Mouse (Mus musculus) urinary bladder, postnatal 14 days (tissue): ENCODE measurements around the gene Rad9a.

Experiments
- DNase-seq: peaks from one replicate; pipeline ENCODE4 v3.0.0; 2021; ENCODE audit warnings: low spot score

The Rad9a gene

GRCm38 (mm10) chr19:4163543-4163887 lies 37.9 kb downstream of the Rad9a start:
- DNase-seq: no peak

DNA sequence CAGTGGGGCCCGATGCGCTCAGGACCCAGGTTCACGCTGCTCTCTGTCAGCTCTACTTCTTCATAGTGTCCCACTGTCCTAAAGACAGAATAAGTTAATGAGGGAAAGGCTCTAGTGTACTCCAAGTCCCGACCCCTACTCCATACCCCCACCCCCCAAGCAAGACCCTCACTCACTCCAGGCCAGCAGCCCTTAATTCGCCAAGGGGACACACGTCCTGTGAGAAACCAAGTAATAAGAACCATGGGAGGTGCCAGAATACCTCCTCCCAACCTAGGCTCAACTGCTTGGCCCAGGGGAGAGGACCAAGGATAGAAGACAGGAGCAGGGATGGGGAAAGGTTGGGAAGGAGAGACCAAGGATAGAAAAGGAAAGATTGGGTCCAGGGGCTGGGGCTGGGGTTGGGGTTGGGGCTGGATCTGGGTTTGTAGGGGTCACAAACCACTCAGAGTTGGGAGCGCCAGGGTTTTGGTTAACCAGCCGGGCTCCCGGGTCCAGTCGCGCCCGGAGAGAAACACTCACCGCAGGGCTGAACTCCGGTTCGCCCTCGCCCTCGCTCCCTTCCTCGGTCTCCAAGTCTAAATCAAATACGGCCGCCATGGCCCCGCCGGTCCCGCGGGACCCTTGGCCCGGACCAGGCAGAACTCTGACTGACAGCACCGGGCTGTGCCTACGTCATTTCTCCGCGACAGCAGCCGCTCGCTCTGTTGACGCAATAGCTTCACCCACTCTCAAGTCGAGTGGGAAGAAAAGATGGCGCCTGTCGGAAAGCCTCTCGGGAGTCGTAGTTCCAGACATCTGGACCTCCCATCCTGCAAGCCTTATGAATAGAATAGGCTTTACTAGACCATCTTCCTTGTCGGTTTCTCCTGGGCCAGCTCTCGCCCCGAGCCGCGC lies 38.6 kb downstream of the Rad9a start, which contains the start of gene Rps6kb2:
TSS of gene Rps6kb2 (minus strand) at position 709 of the 897 bp plus-strand sequence.
- peak; percentile 96 for DNase-seq

- DNase-seq: no peak
Observed at GRCm38 (mm10) chr19:4159049-4159448, 42.4 kb downstream of the Rad9a start.

- no peak for DNase-seq
Observed at GRCm38 (mm10) chr19:4156771-4157170, 44.7 kb downstream of the Rad9a start.

GRCm38 (mm10) chr19:4156073-4156579 lies 45.3 kb downstream of the Rad9a start:
- no peak for DNase-seq

DNA sequence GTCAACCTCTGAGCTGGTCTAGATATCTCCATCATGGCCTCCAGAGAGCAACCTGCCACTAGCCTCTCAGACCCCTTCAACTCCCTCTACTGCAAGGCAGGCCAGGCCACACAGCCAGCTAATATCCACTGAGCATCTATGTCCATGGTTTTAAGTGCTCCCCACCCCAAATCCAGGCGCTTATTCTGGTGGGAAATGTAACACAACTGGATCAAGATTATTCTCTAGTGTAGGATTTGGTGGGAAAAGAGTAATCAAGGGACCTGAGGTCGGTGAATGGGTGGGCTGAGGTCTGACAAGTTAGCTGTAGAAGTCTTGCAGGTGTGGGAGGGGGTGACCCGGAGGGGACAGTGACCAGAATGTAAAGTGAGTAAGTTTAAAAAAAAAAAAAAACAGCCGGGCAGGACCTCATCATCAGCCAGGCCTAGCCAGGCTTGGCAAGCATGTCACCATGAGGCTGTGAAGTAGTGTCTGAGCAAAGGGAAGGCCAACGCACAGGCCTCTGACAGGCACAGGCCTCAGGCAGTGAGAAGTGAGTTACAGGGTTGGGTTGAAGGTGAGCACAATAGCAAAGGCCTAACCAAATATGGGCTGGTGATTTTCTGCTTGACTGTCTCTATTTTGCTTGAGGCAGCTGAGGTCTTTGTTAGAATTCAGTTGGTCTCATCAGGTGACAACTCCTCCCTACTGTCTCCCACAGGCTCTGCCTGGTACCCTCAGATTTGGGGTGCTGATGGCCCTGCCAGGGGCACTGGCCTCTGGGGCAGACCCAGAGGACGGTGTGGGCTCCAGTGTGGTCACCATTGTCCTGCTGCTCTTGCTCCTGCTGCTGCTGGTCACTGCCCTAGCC lies 46.0 kb downstream of the Rad9a start:
- no peak for DNase-seq

DNA sequence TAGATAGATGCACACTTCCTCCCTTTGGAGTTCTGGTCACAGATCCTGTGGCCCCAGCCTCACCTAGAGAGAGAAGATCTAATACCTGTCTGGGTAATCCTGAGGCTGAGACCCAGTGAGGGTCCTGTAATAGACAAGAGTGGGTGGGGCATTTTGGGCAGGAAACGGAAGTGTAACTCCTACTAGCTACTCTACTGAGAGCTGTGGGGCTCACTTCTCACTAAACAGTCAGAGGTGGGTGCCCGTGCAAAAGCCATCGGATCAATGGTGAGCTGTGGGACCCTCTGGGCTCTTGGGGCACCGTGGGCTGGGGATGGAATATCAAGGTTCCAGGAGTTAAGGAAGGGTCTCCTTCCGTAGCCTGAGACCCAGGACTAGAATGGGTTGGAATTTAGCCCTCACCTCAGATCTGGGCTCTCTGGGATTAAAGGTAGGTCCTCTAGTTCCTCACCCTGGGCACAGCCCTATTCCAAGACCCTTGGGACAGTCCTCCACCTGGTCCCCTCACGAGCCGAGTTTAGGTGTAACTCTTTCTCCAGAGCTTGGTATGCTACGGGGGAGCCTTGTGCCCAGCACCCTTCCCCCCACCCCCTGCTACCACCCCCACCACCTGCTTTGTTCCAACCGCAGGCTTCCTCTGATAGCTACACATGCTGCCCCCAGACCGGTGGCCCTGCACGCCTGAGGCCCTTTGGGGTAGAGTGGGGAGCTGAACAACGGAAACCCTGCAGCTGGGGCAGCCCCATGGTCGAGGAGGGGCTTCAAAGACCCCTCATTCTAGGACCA lies 46.8 kb downstream of the Rad9a start:
- no peak for DNase-seq

DNA sequence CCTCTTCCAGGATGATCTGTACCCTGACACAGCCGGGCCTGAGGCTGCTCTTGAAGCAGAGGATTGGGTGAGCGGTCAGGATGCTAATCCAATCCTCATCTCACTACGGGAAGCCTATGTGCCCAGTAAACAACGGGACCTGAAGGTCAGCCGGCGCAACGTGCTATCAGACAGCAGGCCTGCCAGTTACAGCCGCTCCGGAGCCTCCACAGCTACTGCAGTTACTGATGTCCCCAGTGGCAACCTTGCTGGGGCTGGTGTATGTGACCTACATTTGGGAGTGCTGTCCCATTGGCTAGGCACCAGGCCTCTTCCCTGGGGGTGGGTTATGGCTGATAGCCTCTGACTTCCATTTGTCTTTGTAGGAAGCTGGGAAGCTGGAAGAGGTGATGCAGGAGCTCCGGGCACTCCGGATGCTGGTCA lies 48.2 kb downstream of the Rad9a start, which contains the start of gene Ptprcap:
TSS of gene Ptprcap (plus strand) at position 373 of the 423 bp plus-strand sequence.
- no peak for DNase-seq

- no peak for DNase-seq
Observed at GRCm38 (mm10) chr19:4152445-4153231, 48.8 kb downstream of the Rad9a start.

DNA sequence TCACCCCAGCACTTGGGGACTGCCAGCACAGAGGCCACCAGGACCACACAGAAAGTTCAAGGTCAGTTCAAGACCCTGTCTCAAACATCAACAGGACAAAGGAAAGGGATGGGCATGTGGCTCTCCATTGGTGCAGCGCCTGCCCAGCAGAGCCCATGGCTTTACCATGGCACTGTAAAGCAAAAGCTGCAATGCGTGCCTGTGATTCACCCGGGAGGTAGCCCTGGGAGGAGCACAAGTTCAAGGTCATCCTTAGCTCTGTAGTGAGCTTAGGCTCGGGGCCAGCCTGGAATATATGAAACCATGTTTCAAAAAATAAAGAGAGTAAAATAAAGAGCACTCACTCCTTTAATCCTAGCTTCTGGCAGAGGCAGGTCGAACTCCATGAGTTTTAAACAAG lies 49.6 kb downstream of the Rad9a start:
- DNase-seq: no peak

GRCm38 (mm10) chr19:4151488-4151860 lies 50.0 kb downstream of the Rad9a start:
- DNase-seq: no peak

DNA sequence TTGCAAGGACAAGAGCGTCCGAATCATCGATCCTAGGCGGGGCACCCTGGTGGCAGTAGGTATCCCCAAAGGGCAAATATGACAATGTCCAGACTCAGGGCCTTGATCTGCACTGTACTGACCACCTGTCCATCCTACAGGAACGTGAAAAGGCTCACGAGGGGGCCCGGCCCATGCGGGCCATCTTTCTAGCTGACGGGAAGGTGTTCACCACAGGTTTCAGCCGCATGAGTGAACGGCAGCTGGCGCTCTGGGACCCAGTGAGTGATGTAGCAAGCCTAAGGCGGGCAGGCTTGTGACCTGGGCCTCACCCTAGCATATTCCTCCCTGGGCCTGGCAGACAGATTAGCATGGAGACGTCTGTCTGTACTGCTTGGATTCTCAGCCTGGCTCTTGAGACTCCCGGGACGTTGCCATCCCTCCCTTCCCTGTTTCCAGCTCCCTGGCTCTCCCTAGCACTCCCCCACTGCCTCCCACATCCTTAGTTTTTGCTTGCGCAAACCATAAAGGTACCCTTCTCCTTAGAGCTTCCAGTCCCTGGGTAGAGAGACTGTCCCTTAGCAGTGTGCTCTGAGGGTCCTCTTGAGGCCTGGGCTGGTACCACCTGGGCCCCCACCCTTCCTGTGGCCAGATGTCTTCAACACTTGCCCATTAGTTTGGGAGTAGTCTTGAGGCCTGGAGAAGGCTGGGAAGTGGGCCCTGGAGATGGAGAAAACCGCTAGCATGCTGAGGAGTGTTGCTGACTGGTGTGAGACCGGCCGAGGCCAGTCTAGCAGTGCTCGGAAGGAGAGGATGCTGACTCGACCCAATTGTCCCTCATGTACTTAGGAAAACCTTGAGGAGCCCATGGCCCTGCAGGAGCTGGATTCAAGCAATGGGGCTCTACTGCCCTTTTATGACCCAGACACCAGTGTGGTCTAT lies 50.6 kb downstream of the Rad9a start:
- DNase-seq: no peak

DNA sequence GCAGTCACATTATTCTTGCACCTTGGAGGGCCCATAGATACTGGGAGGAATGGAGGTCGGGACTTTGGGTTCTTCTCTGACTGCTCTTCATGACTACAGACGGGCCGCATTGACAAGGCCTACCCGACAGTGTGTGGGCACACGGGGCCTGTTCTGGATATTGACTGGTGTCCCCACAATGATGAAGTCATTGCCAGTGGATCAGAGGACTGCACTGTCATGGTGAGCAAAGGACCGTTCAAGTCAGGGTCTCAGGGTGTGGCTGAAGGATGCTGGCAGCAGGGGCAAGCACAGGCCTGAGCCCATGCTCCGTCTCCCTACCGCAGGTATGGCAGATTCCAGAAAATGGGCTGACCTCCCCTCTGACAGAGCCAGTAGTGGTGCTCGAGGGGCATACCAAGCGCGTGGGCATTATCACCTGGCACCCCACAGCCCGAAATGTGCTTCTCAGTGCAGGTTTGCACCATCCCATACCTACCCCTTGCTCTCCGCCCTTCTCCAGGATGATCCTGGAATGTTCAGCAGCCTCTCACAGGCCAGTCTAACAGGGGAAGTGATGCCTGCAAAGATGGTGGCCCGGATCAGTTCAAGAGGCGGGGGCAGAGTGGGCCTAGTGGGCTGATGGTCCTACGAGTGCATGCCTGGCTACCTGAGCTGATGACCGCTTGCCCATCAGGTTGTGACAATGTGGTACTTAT lies 51.5 kb downstream of the Rad9a start:
- no peak for DNase-seq

DNA sequence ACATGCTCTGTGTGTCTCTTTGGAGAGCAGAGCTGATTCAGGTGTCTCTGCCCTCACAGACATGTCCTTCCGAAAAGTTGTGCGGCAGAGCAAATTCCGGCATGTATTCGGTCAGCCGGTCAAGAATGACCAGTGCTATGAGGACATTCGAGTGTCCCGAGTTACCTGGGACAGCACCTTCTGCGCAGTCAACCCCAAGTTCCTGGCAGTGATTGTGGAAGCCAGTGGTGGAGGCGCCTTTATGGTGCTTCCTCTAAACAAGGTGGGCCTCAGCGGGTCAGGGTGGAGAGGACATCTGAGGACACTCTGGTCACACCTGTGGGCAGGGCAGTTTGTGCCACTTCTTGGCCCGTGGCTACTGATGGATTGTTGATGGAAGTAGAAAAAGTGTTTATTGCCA lies 52.2 kb downstream of the Rad9a start:
- DNase-seq: no peak

DNA sequence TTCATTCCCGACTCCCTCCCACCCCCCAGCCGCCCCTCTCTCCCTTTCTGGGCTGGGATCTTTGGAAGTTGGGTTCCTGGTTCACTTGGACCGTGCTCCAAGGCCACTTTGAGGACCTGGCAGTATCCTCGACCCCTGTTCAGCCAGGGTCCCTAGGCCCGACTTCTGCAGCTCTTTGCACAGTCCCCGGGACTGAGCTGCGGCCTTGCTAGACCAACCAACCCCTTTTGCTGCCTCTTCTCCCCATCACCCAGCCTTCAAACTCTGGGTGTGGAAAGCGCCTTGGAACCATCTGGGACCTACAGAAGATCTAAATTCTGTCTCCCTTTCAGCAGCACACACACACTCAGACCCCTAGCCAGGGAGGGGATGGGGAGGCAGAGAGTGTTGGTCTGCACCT lies 52.6 kb downstream of the Rad9a start:
- DNase-seq: no peak

- DNase-seq: peak; percentile 97
Observed at GRCm38 (mm10) chr19:4148491-4148806, 53.0 kb downstream of the Rad9a start, which contains the start of gene Coro1b. Coro1b (plus strand) TSS chr19:4148619.

DNA sequence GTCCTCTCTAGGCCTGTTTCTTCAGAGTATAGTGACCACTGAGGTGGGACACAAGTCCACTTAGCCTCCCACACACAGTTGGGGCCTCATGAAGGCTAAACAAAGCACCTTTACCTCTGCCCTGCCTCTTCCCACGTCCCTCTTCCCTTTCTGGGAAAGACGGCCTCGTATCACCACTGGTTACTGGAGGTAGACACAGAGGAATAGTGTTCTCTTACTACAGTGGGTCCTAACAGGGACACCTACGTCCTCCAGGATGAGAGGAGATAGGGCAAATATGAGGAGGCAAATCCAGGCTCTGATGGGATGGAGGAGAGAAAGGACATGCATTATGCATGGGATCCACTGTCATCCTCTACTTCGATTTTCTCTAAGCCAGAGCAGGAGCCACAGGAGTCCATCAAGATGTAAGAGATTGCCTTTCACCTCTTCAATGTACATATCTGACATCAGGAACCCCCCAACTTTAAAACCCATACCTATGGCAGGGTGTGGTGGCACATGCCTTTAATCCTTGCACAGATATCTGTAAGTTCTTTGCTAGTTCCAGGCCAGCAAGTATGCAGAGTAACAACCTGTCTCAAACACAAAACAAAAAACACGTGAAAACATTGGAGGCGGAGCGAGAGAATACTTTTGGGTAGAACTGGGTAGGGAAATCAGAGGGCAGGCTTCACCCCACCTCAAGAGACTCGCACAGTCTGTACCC lies 53.5 kb downstream of the Rad9a start:
- DNase-seq: no peak

DNA sequence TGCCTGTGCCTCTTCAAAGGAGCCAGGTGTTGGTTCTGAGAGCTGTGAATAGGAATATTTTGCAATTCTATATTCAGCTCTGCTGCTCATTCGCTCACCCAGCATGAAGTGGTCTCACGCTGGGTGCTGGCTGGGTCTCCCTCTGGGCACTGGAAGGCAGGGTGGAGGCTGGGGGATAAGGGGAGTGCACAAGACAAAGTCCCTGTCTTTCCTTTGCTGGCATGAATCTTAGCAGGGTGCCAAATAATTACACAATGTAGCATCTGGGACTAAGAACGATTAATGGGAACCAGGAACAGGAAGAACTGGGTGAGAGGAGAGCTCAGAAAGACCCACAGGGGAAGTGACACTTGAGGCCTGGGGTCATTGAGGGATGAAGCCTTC lies 54.4 kb downstream of the Rad9a start:
- DNase-seq: no peak
